Mouse (Mus musculus): ENCODE results near the gene Rras.
"Not testable (repeated sequence)": the region's sequence is repeated elsewhere in the genome, so short reads cannot be mapped to it uniquely, and the experiment has no call there.

Gene Rras

GRCm38 (mm10) chr7:45000539-45001114 is 17.1 kb upstream of the Rras start:
- no peak for DNase-seq

GRCm38 (mm10) chr7:45002440-45002839 is 15.3 kb upstream of the Rras start:
- no peak for DNase-seq

GRCm38 (mm10) chr7:45004546-45004945 is 13.2 kb upstream of the Rras start:
- no peak for DNase-seq

GRCm38 (mm10) chr7:45005321-45005992 is 12.3 kb upstream of the Rras start:
- no peak for DNase-seq

- DNase-seq: no peak
These were observed 11.3 kb upstream of the Rras start for GRCm38 (mm10) chr7:45006503-45006902.

GRCm38 (mm10) chr7:45007141-45007540 is 10.6 kb upstream of the Rras start:
- no peak for DNase-seq

- no peak for DNase-seq
These were observed 9.9 kb upstream of the Rras start for GRCm38 (mm10) chr7:45007846-45008245.

- no peak for DNase-seq
These were observed 9.3 kb upstream of the Rras start for GRCm38 (mm10) chr7:45008411-45008810.

GRCm38 (mm10) chr7:45012011-45012410 is 5.8 kb upstream of the Rras start:
- DNase-seq: no peak

- no peak for DNase-seq
These were observed 4.9 kb upstream of the Rras start for GRCm38 (mm10) chr7:45012824-45013223.

- no peak for DNase-seq
These were observed 4.2 kb upstream of the Rras start for GRCm38 (mm10) chr7:45013366-45014095.

GRCm38 (mm10) chr7:45014096-45014451 is 3.7 kb upstream of the Rras start:
- DNase-seq: no peak

- DNase-seq: no peak
These were observed 2.3 kb upstream of the Rras start for GRCm38 (mm10) chr7:45015344-45015956.

- DNase-seq: peak; percentile 100
These were observed 1.7 kb upstream of the Rras start, which contains the start of gene Scaf1 for GRCm38 (mm10) chr7:45015957-45016612. TSS of gene Scaf1 (minus strand) at chr7:45016363.

- DNase-seq: no peak
These were observed 1.0 kb upstream of the Rras start for GRCm38 (mm10) chr7:45016761-45017160.

GRCm38 (mm10) chr7:45019031-45019571 is 1.3 kb downstream of the Rras start:
- no peak for DNase-seq

GRCm38 (mm10) chr7:45020225-45020624 is 2.5 kb downstream of the Rras start:
- no peak for DNase-seq

GRCm38 (mm10) chr7:45023711-45024110 is 6.0 kb downstream of the Rras start:
- DNase-seq: not testable (repeated sequence)

GRCm38 (mm10) chr7:45024281-45025248 is 6.8 kb downstream of the Rras start:
- no peak for DNase-seq

- DNase-seq: no peak
These were observed 8.0 kb downstream of the Rras start for GRCm38 (mm10) chr7:45025601-45026220.

- DNase-seq: no peak
These were observed 8.5 kb downstream of the Rras start for GRCm38 (mm10) chr7:45026256-45026655.
